Mouse (Mus musculus) megakaryocyte, embryonic 14.5 days (primary cell): ENCODE measurements around the gene Zfp605. TPM values are rescaled to one million over a fixed set of nuclear protein-coding genes. Genes with fewer than 3 reads are reported as not detected.
A peak's percentile ranks its signal among the peaks of the same experiment; 100 is the strongest.

Source experiments
- H3K27me3 ChIP-seq: replicated peaks from 2 replicates; pipeline ENCODE3; 2012; ENCODE audit warnings: inconsistent platforms
- H3K36me3 ChIP-seq: replicated peaks from 2 replicates; pipeline ENCODE3; 2012; ENCODE audit warnings: low read length, inconsistent platforms, mixed read lengths
- H3K4me1 ChIP-seq: 2 replicates; pipeline ENCODE4 v1.6.1; 2012; ENCODE audit warnings: inconsistent platforms
- H3K4me3 ChIP-seq: replicated peaks from 2 replicates; pipeline ENCODE3; 2012; ENCODE audit warnings: moderate library complexity, mild to moderate bottlenecking, inconsistent platforms
- H3K9me3 ChIP-seq: 2 replicates; pipeline ENCODE4 v1.6.1; 2012; ENCODE audit warnings: inconsistent platforms
- FLI1 ChIP-seq: IDR thresholded peaks from 2 replicates; pipeline ENCODE4 v1.6.1; 2012; ENCODE audit warnings: low read length, inconsistent platforms, mixed read lengths
- GATA1 ChIP-seq: IDR thresholded peaks from 3 replicates; pipeline ENCODE4 v1.6.1; 2012; ENCODE audit warnings: mixed read lengths, low read length, inconsistent platforms, borderline replicate concordance
- polyA plus RNA-seq: library from polyadenylated mRNA; stranded (reverse); fragments of >175 nt; gene quantifications from 2 replicates; pipeline ENCODE4 v1.2.3, GENCODE M21; 2012; ENCODE audit warnings: low replicate concordance; ENCODE audit not compliant: insufficient read depth

Zfp605 gene
- polyA plus RNA-seq, 1 experiment = 1.00 TPM

DNA sequence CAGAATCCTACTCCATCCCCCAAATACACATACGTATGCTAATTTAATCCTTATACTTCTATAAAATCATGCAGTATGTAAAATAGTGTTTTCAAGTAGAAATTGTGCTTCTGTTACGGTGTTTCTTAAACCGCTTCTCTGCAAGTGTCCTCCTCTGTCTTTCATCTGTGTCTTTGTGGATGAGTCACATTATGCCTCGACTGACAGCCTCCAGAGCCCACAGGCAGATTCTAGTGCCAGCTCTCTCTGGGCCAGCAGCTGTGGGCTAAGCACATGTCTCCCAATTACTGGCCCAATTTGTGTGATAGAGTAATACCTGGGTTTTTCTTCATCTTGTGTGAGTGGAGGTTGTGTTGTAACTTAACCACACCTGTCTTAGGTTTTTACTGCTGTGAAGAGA is 59.5 kb downstream of the Zfp605 start:
- no peaks in the 10 kb centered on the region for H3K9me3 ChIP-seq
- TF ChIP-seq GATA1 (no peak), FLI1 (no peak)
- H3K4me1 ChIP-seq = peaks cover 19% of the 10 kb centered on the region
- H3K4me3 ChIP-seq = no peak overlapping the region
- H3K36me3 ChIP-seq = peaks cover 93% of the 10 kb centered on the region
- H3K27me3 ChIP-seq = no peaks in the 10 kb centered on the region

DNA sequence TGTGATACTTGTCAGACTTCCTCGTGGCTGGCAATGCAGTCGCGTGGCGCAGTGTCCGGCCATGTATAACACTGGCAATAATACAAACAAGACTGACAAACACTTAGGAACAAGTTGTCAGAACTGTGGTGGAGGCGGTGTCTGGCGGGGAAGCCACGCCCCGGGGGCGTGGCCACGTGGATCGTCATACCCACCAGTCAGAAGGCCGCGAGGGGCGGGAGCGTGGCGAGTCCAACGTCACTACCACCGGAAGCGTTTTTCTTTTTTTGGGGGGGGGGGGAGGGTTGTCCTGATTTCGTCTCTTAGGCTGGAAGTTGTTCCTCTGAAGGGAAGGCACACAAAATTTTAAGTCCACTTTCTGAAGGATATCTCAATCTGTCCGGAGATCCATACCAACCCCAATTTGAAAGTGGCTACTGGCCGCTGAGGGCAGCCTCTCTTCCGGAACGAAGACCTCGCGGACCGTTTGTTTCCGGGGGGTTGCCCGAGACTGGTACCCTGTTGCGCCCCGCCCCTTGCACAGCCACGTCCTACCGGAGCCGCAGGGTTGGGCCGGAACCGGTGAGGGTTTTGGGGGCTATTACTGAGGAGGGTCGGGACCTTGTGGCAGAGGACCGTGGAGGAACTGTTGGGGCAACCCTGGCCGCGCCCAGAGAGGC is 66.6 kb downstream of the Zfp605 start, which contains the start of gene Golga3:
Gene Golga3, plus strand, starts transcription at position 340 of the 659 bp plus-strand sequence.
- peaks cover 64% of the 10 kb centered on the region for H3K4me1 ChIP-seq

DNA sequence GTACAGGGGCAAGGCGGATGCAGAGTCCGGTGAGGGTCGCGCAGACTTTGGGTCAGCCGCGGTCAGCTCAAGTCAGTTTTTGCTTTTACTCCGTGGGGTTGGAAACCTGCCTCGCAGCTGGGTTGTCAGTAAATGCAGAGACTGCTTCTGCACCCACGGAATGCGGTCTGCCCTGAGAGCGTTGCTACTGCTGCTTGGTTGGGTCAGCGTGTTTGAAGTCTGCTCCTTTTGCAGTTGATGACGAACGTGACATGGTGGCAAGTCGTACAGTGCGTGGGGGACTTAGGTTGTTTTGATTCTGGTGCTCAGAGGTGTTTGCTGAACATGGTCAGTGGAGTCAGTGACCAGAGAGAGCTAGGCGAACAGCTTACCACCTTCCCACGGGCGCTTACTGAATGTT is 67.1 kb downstream of the Zfp605 start:
- peaks cover 67% of the 10 kb centered on the region for H3K4me1 ChIP-seq
- H3K4me3 ChIP-seq = peak overlapping the region; percentile 100
- no peak for TF ChIP-seq FLI1
- no peak for TF ChIP-seq GATA1
- peaks cover 34% of the 10 kb centered on the region for H3K36me3 ChIP-seq
- H3K9me3 ChIP-seq = no peaks in the 10 kb centered on the region
- no peaks in the 10 kb centered on the region for H3K27me3 ChIP-seq

More for the DNA sequence above, 66.6 kb downstream of the Zfp605 start, which contains the start of gene Golga3:
- Histone ChIP-seq H3K27me3 (no peaks in the 10 kb centered on the region), H3K36me3 (peaks cover 34% of the 10 kb centered on the region), H3K9me3 (no peaks in the 10 kb centered on the region), H3K4me3 (peak within 1 kb of the TSS; percentile 100)
- no peak for TF ChIP-seq GATA1
- no peak for TF ChIP-seq FLI1

DNA sequence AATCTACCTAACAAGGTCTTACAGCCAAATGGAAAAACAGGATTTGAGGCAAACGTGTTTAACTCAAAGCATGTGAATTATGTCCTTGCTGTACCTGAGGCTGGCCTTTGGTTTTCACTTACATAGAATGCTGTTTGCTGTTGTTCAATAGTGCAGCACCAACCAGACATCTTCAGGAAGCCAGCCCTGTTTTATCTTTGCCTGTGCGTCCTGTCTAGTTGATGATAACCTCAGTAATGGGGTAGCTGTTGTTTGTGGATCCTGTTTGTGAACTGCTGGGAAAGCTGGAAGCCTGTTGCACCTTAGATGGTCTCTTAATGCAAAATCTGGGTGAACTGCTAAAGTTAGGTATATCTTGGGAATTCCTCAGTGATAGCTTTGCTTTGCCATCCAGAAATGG is 68.7 kb downstream of the Zfp605 start:
- no peak for TF ChIP-seq FLI1
- TF ChIP-seq GATA1 = no peak

More for the DNA sequence above, 68.7 kb downstream of the Zfp605 start:
- peaks cover 55% of the 10 kb centered on the region for H3K4me1 ChIP-seq
- no peaks in the 10 kb centered on the region for H3K9me3 ChIP-seq
- H3K4me3 ChIP-seq = peak overlapping the region; percentile 67
- H3K27me3 ChIP-seq = no peaks in the 10 kb centered on the region
- H3K36me3 ChIP-seq = peaks cover 35% of the 10 kb centered on the region

Other genes starting within 250 kb of the Zfp605 start
- 0.11 and 0.69 TPM in 2 replicates for gene Gm15446, start 186.7 kb upstream of the Zfp605 start, polyA plus RNA-seq
- gene Zfp932, start 113.6 kb upstream of the Zfp605 start, polyA plus RNA-seq = 0.87 TPM in 1 of 2 replicates, not detected in the other
- not detected in 2 replicates for gene Gm17655, start 37.6 kb upstream of the Zfp605 start, polyA plus RNA-seq
- not detected in 2 replicates for gene Gm35315, start 15.7 kb upstream of the Zfp605 start, polyA plus RNA-seq
- gene Plcxd1, start 10.1 kb upstream of the Zfp605 start, polyA plus RNA-seq = 0.10 TPM in 1 of 2 replicates, not detected in the other
- gene Gtpbp6, start 1.9 kb upstream of the Zfp605 start, polyA plus RNA-seq = 49.5 and 52.6 TPM in 2 replicates
- 16.6 and 30.1 TPM in 2 replicates for gene Chfr, start 25.8 kb downstream of the Zfp605 start, polyA plus RNA-seq
- gene Golga3, start 66.6 kb downstream of the Zfp605 start, polyA plus RNA-seq = 0.26 and 2.0 TPM in 2 replicates
- gene Ankle2, start 120.9 kb downstream of the Zfp605 start, polyA plus RNA-seq = 0.32 and 3.0 TPM in 2 replicates
- 0.82 and 2.8 TPM in 2 replicates for gene Pgam5, start 159.8 kb downstream of the Zfp605 start, polyA plus RNA-seq
- gene Pxmp2, start 176.1 kb downstream of the Zfp605 start, polyA plus RNA-seq = 7.5 and 57.5 TPM in 2 replicates
- gene Pole, start 176.2 kb downstream of the Zfp605 start, polyA plus RNA-seq = 2.6 and 5.1 TPM in 2 replicates
- gene P2rx2, start 233.1 kb downstream of the Zfp605 start, polyA plus RNA-seq = 1.1 TPM in 1 of 2 replicates, not detected in the other
- not detected in 2 replicates for gene Lrcol1, start 234.6 kb downstream of the Zfp605 start, polyA plus RNA-seq